Mouse (Mus musculus): Measurements from ENCODE around the gene Zbed4.
"Not testable (repeated sequence)": the region's sequence is repeated elsewhere in the genome, so short reads cannot be mapped to it uniquely, and the experiment has no call there.

Zbed4 gene

DNA sequence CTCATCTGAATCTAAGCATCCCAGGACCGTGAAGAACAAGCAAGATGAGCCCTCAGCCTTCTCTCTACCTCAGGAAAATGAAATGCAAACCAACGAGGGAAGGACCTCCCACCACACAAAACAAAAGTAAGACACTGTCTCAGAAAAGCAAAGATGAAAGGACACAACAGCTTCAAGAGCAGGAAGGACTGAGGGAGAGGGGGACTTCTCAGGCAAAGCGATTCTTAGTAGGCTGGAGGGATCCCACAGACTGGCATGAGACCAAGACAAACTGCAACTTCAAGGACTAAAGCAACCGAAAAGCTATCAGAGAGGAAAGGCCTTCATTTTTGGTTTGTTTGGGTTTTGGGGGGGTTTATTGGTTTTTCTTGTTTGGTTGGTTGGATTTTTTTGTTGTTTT is 15.3 kb upstream of the Zbed4 start:
- DNase-seq (ENCODE audit: low spot score in 2 of 2): no peak

DNA sequence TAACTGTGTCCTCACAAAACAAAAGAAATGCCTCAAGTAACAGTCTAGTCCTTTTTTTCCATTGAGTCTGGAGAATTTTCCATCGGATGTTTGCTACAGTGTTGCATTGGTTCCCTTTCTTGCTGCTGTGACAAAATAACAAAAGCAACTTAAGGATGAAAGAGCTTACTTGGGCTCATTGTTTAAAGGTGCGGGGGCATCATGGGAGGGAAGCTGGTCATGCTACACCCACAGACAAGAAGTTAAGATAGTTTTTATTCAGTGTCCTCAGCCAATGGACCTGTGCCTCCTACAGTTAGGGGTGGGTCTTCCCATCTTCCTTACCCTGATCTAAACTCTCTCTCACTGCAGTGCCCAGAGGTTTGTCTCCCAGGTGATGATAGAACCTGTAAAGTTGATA is 13.0 kb upstream of the Zbed4 start:
- no peak for DNase-seq (ENCODE audit: low spot score in 2 of 2)

DNA sequence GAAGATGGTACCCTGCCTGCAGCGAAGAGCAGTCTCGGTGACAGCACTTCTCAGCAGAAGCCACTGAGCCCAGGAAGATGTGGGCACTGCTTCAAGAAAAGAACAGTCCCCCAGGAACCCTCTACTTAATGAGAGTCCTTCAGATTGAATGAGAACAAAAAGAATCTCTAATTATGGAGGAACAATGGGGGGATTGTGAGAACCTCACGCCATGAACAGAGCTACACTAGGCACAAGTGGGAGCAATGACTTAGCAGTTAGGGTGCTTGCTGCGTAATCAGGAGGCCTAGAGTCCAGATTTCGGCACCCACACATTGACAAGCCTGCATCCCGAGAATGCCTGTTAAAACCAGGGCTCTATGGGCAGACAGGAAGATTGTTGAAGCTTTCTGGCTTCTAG is 10.1 kb upstream of the Zbed4 start:
- DNase-seq (ENCODE audit: low spot score in 2 of 2): no peak

DNA sequence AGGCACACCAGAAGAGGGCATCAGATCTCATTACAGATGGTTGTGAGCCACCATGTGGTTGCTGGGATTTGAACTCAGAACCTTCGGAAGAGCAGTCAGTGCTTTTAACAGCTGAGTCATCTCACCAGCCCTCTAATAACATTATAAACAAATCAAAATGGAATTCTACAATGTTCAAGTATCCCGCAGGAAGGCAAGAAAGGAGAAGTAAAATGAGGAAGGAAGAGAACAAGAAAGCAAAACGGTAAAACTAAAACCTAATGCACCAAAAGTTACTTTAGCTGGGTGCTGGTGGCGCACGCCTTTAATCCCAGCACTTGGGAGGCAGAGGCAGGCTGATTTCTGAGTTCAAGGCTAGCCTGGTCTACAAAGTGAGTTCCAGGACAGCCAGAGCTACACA is 8.1 kb upstream of the Zbed4 start:
- not testable (repeated sequence) for DNase-seq (ENCODE audit: low spot score in 2 of 2)

DNA sequence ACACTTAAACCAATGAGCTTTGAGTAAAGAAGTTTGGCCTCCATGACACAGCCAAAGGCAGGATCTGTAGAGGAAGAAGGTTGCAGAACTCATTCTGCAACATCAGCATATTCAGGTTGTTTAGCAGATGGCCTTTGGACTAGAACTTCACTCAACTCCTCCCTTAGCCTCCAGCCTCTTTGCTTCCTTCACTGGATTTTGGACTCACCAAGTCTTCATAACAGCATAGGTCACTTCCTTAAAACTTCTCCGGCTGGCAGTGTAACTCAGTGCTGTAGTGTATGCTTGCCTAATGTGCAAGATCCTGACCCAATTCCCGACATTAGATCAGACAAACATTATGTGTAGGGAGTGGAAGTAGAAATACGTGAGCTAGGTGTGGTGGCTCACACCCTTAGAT is 6.1 kb upstream of the Zbed4 start:
- no peak for DNase-seq (ENCODE audit: low spot score in 2 of 2)

DNA sequence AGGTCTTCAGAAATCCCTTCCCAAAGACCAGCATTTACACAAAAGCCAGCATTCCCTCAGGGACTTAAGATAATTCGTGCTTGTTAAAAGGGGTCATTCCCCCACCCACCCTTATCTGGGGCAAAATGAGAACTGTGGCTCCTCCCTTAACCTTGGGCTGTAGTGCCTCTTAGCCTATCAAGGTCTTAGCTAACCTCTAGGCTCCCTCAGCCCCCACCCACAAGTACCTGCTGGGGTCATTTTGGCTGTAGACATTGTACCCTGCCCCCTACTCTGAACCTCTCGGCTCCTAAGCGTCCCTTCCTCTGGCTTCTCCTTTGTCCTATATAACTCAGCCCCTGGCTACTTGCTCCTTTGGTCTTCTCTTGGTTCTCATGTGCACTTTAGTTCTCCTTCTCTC is 5.5 kb upstream of the Zbed4 start:
- DNase-seq (ENCODE audit: low spot score in 2 of 2): no peak

DNA sequence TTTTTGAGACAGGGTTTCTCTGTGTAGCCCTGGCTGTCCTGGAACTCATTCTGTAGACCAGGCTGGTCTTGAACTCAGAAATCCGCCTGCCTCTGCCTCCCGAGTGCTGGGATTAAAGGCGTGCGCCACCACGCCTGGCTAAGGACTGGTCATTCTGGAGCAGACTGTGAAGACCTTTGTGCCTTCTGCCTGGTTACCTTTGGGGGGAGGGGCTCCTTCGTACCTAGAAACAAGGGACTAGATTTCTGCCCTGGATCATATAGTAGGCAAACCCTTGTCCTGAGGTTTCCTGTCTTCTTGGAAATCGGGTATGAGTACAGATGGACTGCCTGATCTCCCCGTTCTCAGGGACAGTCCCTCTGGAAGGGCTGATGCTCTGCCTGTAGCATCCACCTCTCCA is 1.8 kb upstream of the Zbed4 start:
- not testable (repeated sequence) for DNase-seq (ENCODE audit: low spot score in 2 of 2)

DNA sequence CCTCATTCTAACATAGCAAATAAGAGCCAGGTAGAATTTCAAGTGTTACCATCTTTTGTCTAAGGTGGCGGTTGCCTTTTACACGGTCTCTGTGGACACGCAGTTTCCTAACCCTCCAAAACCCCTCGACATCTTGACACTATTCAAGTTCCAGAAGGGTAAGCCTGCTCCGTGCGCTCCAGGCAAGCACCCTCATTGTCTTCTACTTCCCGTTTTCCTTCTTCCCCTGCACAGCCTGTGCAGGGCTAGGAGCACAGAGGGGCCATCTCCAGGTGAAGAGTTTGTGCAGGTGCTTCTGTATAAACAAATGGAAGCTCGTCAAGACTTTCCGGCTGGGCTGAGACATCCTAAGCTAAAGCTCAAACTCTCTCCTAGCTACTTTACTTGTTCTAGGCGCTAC is 1.4 kb upstream of the Zbed4 start:
- DNase-seq (ENCODE audit: low spot score in 2 of 2): no peak

DNA sequence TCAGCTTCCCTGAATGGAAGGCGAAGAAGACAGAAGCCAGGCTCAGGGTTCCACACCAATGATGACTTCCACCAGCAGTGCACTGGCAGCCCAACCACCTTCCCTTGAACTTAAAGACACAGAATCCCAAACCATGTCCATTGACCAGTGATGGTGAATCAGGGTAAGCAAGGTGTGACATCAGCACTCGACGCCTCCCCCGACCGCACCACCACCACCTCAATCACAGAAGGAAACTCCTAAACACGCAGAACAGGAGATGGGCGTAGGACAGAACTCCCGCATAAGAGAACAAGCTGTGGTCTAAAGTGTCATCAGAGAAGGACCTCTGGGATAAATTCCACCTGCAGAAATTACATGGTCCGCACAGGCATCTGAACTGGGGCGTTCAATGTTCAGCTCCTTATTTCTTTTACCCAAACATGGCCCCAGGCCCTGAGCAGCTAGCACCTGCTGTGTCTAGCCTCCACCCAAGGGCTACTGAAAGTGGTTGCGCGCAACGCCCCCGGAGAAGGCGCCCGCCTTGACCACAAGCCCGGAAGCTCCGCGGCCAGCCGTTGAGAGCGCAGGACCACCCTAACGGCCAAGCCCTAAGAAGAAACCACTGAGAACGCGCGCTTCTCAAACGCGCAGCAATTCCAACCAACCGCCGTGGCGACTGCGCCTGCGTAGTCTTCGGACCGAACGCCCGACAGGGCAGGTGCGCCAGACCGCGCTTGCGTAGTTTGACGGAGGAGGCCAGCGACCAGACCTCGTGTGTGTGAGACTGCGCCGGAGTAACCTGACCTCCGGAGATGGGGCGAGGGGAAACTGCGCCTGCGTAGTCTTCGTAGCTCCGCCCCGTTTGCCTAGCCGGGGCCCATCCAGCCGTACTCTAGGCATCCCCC is 540 bp upstream of the Zbed4 start:
- DNase-seq (ENCODE audit: low spot score in 2 of 2): peak; percentile 99

DNA sequence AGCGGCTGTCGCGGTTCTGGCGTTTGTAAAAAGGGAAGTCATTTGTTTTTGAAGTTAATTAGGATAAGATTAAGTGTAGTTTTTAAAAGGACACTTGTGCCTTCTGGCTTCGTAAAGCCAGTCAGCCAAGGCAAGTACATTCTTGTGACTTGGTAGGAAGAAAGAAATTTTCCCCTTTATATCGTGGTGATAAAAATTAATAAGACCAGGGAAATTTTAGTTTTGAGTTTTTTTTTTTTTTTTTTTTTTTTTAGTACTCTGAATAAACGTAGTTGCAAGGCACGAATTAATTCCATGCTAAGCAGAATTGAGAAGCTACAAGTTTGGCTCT is 908 bp downstream of the Zbed4 start:
- DNase-seq (ENCODE audit: low spot score in 2 of 2): no peak

DNA sequence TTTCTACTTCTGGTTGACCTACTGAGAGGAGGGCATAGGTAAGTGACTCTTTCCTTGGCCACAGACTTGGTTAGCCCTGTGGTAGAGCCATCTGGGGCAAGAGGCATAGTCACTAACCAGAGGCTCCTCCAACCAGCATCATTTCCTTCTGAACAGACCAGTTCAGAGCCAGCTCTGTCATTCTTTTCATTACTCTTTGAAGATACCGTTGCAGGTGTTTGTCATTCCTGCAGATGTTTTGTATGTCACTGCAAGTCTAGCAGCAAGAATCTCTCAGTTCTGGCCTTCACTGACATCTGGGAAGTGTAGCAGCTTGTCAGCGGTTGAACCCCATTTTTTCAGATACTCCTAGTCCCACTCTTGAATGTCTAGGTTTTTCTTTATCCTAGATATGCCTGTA is 3.4 kb downstream of the Zbed4 start:
- peak; percentile 48 to 50 for DNase-seq (ENCODE audit: low spot score in 2 of 2)

DNA sequence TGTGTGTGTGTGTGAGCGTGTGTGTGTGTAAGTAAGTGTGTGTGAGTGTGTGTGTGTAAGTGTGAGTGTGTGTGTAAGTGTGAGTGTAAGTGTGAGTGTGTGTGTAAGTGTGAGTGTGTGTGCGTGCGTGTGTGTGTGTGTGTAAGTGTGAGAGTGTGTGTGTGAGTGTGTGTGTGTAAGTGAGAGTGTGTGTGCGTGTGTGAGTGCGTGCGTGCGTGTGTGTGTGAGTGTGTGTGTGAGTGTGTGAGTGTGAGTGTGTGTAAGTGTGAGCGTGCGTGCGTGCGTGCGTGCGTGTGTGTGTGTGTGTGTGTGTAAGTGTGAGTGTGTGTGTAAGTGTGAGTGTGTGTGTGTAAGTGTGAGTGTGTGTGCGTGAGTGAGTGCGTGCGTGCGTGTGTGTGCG is 4.3 kb downstream of the Zbed4 start:
- no peak for DNase-seq (ENCODE audit: low spot score in 2 of 2)

DNA sequence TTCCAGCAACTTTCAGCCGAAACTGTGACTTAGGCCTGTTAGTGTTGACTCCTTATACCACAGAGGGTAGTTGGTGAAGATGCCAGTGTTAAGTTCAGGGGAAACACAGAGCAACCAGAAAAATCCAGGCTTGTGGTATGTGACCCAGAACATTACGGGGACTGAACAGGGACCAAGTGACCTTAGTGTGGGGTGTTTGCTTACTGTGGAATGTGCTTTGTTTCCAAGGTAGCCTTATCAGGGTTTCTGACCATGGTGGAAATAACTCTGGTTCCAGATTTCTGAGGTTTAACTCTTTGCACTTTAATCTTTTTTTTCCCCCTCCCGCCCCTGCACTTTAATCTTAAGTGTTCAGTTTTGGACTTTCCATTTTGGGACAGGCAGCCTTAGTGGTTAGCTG is 6.6 kb downstream of the Zbed4 start:
- DNase-seq (ENCODE audit: low spot score in 2 of 2): no peak

DNA sequence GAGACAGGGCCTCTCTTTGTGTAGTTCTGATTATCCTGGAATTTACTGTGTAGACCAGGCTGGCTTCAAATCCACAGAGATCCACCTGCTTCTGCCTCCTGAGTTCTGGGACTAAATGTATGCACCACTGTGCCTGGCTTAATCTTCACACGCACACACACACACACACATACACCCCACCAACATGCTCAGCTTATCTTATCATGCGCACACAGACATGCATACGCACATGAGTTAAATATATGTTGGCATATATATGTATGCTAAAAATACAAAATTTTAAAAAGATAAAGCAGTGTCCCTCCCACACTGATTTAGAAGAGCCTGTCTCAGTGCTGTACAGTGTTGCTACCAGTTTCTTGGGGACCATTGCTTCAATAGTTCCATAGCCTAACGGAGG is 10.1 kb downstream of the Zbed4 start:
- DNase-seq (ENCODE audit: low spot score in 2 of 2): no peak

DNA sequence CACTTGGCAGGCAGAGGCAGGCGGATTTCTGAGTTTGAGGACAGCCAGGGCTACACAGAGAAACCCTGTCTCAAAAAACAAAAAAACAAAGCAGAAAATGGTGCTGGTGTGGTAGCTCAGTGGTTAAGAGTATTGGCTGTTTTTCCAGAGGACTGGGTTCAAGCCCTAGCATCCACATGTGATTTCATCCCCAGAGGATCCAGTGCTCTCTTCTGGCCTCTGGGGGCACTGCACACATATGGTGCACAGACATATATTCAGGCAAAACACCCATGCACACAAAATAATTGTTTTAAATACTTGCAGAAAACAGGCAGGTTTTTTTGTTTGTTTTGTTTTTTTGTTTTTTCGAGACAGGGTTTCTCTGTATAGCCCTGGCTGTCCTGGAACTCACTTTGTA is 14.7 kb downstream of the Zbed4 start:
- DNase-seq (ENCODE audit: low spot score in 2 of 2): not testable (repeated sequence)

DNA sequence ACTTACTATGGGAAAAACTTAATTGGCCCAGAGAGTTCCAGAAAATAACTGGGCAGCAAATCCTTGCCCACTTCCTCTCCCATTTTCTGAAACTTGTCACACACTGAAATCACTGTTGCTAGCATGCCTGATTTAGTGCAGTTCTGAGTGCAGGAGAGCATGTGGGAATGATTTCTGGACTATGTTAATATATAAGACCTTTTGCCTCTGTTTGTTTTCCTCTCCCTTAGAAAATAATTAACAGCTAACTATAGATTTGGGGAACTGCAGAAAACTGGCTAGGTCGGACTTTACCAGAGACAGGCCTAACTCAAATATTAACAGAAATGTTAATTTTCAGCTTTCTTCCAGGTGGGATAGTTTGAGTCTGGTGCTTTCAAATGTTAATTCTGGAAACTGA is 17.1 kb downstream of the Zbed4 start:
- DNase-seq (ENCODE audit: low spot score in 2 of 2): no peak

DNA sequence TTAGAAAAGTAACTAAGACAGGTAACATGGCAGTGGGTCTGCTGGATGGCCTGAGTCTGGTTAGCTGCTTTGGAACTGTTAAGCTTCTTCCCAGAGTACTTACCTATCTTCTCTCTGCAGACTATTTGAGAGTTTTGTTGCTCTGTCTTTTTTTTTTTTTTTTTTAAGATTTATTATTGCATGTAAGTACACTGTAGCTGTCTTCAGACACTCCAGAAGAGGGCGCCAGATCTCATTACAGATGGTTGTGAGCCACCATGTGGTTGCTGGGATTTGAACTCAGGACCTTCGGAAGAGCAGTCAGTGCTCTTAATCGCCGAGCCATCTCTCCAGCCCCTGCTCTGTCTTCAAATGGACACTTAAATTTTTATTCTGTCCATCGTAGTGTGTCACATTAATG is 23.2 kb downstream of the Zbed4 start:
- DNase-seq (ENCODE audit: low spot score in 2 of 2): not testable (repeated sequence)

DNA sequence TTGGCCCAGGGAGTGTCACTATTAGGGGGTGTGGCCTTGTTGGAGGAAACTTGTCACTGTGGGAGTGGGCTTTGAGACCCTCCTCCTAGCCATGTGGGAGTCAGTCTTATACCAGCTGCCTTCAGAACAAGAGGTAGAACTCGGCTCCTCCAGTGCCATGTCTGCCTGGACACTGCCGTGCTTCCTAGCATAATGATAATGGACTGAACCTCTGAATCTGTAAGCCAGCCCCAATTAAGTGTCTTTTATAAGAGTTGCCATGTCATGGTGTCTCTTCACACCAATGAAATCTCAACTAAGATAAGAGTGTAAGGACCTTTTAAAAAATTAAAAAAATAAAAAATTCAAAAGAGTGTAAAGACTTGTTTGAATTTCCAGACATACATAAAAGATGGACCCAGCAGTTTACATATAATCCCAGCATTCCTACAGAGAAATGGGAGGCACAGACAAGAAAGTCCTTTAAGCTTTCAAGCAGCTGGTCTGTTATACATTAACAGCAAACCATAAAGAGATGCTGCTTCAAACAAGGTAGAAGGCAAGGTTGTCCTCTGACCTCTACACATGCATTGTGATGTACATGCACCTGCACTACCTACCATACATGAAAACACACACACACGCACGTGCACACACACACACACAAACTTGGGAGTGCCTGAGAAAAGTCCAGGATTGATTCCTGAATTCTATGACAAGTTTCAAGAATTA is 40.8 kb downstream of the Zbed4 start:
- DNase-seq (ENCODE audit: low spot score in 2 of 2): no peak

DNA sequence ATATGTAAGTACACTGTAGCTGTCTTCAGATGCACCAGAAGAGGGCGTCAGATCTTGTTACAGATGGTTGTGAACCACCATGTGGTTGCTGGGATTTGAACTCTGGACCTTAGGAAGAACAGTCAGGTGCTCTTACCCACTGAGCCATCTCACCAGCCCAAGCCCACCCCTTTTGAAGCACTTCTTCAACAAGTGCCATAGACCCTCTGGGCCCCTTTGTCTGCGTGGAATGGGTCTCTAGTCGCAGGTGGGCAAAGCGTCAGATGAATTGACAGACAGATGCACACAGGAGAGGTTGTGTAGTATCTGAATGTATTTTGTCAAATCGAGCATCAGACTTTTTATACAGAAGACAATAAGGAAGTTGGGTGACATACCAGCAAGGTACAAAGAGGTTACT is 43.3 kb downstream of the Zbed4 start:
- not testable (repeated sequence) for DNase-seq (ENCODE audit: low spot score in 2 of 2)

DNA sequence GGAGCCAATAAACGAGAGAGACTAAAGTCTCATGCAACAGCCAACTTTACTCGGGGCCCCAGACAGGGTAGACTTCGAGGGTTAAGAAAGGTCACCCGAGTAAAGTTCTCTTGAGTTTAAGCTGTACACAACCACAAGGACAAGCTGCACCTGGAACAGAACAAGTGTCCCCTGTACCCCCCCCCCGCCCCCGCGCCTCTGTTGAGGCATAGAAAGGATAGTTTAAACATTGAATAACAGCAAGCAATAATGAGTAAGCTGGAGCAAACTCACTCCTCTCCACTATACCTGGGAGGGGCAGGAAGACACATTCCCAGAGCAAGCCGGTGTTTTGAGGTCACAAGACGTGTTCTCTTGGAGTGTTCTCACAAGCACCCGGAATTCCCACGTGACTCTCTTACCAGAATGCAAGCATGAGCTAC is 48.5 kb downstream of the Zbed4 start:
- no peak for DNase-seq (ENCODE audit: low spot score in 2 of 2)

DNA sequence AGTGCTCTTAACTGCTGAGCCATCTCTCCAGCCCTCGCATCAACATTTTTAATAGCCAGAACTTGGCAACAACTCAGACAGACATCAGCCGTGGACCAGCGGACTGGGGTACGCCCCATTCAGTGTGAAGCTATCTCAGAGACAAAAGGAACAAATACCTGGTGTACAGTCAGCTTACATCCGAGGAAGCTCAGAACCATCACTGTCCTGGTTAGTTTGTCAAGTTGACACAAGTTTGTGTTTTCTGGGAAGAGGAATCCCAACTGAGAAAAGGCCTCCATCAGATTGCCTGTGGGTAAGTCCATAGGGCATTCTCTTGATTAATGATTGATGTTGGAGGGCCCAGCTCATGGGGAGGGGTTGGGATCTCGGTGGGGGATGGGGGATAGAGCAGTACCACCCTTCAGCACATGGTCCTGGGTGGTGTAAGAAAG is 49.5 kb downstream of the Zbed4 start:
- no peak for DNase-seq (ENCODE audit: low spot score in 2 of 2)

DNA sequence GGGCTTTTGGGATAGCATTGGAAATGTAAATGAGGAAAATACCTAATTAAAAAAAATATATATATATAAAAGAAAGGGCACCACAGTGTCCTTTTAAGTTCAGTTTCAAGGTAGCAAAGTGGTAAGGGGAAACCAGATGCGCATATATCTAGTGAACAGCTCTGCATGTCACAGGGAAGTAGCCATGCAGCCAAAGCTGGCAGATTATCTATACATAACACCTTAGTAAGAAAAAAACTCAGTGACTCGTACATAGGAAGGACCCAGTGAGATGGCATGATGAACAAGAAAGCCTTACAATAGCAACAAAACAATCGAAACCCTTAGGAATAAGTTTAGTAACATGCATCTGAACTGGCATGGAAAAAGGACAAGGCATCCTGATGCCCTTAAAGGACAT is 50.4 kb downstream of the Zbed4 start:
- DNase-seq (ENCODE audit: low spot score in 2 of 2): no peak

DNA sequence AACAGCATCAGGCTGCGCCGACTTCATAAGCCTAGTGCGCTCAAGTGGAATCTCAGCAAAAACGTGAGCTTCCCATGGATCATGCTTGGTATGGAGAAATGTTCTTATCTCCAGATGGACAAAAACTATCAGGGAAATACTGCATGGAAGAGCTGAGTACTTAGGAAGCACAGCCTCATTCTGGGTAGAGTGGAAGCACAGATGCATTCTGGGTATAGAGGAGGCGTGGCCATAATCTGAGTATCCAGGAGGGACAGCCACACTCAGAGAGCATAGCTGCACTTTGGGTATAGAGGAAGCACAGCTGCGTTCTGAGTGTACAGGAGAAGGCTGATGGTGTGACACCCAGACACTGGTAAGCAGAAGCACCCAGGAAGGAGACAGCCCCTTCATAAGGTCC is 50.9 kb downstream of the Zbed4 start:
- DNase-seq (ENCODE audit: low spot score in 2 of 2): no peak
